Mouse (Mus musculus) liver, embryonic 15.5 days (tissue): ENCODE measurements around the gene Sephs2. TPM values are rescaled to one million over a fixed set of nuclear protein-coding genes. Genes with fewer than 3 reads are reported as not detected.

Experiments
- ATAC-seq: fragments of 200-750 bp; cut with Nextera tagmentation; 2 replicates; pipeline ENCODE4 v1.8.0; 2017; ENCODE audit warnings: moderate number of reproducible peaks, mild to moderate bottlenecking, moderate library complexity; ENCODE audit not compliant: insufficient read depth
- H3K27ac ChIP-seq: fragments of 300-500 bp; sonication (generic); replicated peaks from 2 replicates; pipeline ENCODE4 v1.5.1; 2015; ENCODE audit warnings: mild to moderate bottlenecking, inconsistent platforms
- H3K27me3 ChIP-seq: fragments of 300-500 bp; sonication (generic); 2 replicates; pipeline ENCODE4 v1.6.1; 2015; ENCODE audit warnings: mild to moderate bottlenecking, inconsistent platforms
- H3K36me3 ChIP-seq: fragments of 300-500 bp; sonication (generic); replicated peaks from 2 replicates; pipeline ENCODE4 v1.6.1; 2015; ENCODE audit warnings: moderate library complexity, mild to moderate bottlenecking, inconsistent platforms
- H3K4me1 ChIP-seq: fragments of 300-500 bp; sonication (generic); replicated peaks from 2 replicates; pipeline ENCODE4 v1.6.1; 2015; ENCODE audit warnings: inconsistent platforms
- H3K4me2 ChIP-seq: fragments of 300-500 bp; sonication (generic); 2 replicates; pipeline ENCODE4 v1.6.1; 2015; ENCODE audit warnings: moderate library complexity, mild to moderate bottlenecking, inconsistent platforms
- H3K4me3 ChIP-seq: fragments of 300-500 bp; sonication (generic); replicated peaks from 2 replicates; pipeline ENCODE4 v1.5.1; 2015; ENCODE audit warnings: mild to moderate bottlenecking, inconsistent platforms
- H3K9ac ChIP-seq: fragments of 300-500 bp; sonication (generic); 2 replicates; pipeline ENCODE4 v1.6.1; 2015; ENCODE audit warnings: moderate library complexity, mild to moderate bottlenecking, inconsistent platforms
- H3K9me3 ChIP-seq: fragments of 300-500 bp; sonication (generic); replicated peaks from 2 replicates; pipeline ENCODE4 v1.6.1; 2016; ENCODE audit warnings: inconsistent platforms
- WGBS: fragments of 180-500 bp; shearing (Covaris S2); methylation state at CpG from one replicate; pipeline ENCODE4 v1.1.7; 2015; ENCODE audit warnings: mixed read lengths; ENCODE audit not compliant: insufficient replicate concordance; 5-methylcytosine and 5-hydroxymethylcytosine counted together
- polyA plus RNA-seq: library from polyadenylated mRNA; unstranded; fragments of >200 nt; fragmentation: Nextera tagmentation; extraction: Ambion mirVana; gene quantifications from 2 replicates; pipeline ENCODE4 v1.2.1, GENCODE M21; 2015

Sephs2 gene
- polyA plus RNA-seq, 1 experiment from 2014 or later: 162 TPM

DNA sequence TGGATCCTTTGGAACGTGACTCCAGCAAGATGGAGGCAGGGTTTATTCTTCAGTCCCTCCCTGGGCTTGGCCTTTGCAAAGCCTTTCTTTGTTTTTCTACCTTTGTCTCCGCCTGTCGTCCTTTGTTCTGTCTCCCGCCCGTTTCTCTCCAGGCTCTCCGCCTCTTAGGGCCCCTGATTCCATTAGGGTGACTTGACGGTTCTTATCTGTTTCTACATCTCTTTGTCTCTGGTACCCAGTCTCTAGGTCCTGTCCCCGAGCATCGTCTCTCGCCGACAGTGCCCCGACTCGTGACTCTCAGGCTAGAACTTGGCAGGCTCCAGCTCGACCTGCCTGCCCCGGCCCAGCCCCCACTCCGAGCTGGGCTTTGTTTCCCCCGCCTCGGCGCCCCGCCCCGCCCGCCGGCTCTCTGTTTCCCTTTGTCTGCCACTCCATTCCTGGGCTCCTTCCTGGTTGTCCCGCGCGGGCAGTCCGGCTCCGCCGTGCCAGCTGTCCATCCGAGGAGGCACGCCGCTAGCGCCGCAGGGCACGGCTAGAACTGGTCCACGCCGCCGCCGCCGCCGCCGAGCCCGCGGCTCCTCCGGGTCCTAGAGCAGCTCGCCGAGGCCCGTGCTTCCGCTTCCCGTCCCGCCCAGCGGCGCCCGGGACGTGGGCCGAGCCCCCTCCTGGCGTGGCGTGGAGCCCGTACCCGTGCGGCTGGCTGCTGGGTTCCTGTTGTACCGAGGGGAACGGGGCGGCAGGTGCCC lies 41.1 kb downstream of the Sephs2 start, which contains the start of the genes Zfp553 and Sept1:
Gene Zfp553, plus strand, starts transcription at position 440 of the 746 bp plus-strand sequence.
Gene Sept1, minus strand, starts transcription at position 509 of the 746 bp plus-strand sequence.
- Histone ChIP-seq H3K4me2 (peak within 1 kb of the TSS; percentile 91), H3K4me3 (peak within 1 kb of the TSS; percentile 90), H3K27ac (peak within 1 kb of the TSS; percentile 92), H3K4me1 (peaks cover 58% of the 10 kb centered on the region), H3K36me3 (peaks cover 36% of the 10 kb centered on the region), H3K9ac (peak within 1 kb of the TSS; percentile 95), H3K9me3 (no peaks in the 10 kb centered on the region), H3K27me3 (no peaks in the 10 kb centered on the region)
- under 1% methylated on average over 64 of the region's 64 CpGs for WGBS
- peak; percentile 88 for ATAC-seq

DNA sequence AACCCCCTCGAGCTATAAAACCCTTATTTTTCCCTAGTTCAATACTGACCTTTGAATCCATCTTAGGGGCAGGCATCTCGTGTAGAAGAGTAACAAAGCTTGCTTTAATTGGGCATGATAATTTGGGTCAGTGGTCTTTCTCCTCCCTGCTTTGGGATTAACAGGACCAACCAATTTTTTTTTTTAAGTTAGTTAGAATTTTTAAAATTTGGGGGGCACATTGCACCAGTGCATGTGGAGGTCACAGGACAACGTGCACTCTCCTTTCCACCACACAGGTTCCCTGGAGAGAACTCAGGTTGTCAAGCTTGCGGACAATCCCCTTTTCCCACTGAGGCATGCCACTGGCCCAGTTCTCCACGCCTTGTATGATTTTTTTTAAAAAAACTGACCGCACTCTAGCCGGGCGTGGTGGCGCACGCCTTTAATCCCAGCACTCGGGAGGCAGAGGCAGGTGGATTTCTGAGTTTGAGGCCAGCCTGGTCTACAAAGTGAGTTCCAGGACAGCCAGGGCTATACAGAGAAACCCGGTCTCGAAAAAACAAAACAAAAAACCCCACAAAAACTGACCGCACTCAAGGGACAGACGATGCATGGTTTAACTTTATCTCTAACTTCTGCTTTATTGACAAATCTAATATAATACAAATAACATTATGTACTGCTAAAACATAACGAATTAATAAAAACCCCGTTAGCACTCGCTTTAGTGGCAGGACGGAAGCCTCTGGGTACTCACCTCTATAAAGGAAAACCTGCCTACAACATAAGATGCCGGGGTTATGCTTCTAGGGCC lies 41.8 kb downstream of the Sephs2 start:
- Histone ChIP-seq H3K4me2 (peak overlapping the region; percentile 91), H3K9ac (peak overlapping the region; percentile 95), H3K4me1 (peaks cover 66% of the 10 kb centered on the region), H3K4me3 (peak overlapping the region; percentile 90), H3K9me3 (no peaks in the 10 kb centered on the region), H3K36me3 (peaks cover 30% of the 10 kb centered on the region), H3K27ac (peak overlapping the region; percentile 92), H3K27me3 (no peaks in the 10 kb centered on the region)
- WGBS: 3% methylated on average over 20 of the region's 20 CpGs
- ATAC-seq: no peak

DNA sequence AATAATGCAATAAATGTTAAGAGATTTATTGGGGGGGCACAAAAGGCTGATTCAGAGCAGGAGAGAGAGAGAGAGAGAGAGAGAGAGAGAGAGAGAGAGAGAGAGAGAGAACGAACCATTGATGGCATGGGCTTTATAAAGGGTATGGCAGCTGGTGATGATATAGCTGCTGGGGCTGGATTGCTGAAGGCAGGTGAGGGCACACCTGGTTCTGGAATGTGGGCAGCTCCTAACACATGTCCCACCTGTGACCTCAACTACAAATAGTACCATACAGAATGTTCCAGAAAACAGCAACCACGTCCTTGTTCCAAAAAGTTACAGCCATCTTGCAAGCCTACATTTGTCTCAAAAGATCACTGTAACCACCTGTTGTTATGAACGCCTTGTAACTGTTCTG lies 42.5 kb downstream of the Sephs2 start:
- WGBS: 49% methylated on average over 3 of the region's 3 CpGs
- H3K4me3 ChIP-seq: peak overlapping the region; percentile 90
- no peak for ATAC-seq
- H3K4me2 ChIP-seq: peak overlapping the region; percentile 91
- peaks cover 24% of the 10 kb centered on the region for H3K36me3 ChIP-seq
- no peaks in the 10 kb centered on the region for H3K9me3 ChIP-seq
- no peaks in the 10 kb centered on the region for H3K27me3 ChIP-seq
- H3K4me1 ChIP-seq: peaks cover 71% of the 10 kb centered on the region
- H3K27ac ChIP-seq: 0 out of 2 replicates have a peak overlapping the region, but pooled peaks have one; percentile 92
- peak overlapping the region; percentile 95 for H3K9ac ChIP-seq

- H3K27ac ChIP-seq: peak overlapping the region; percentile 79
- 45% methylated on average over 4 of the region's 4 CpGs for WGBS
- H3K36me3 ChIP-seq: 0 out of 2 replicates have a peak, but pooled peaks cover 9% of the 10 kb centered on the region
- peaks cover 90% of the 10 kb centered on the region for H3K4me1 ChIP-seq
- H3K9ac ChIP-seq: no peak overlapping the region
- ATAC-seq: no peak
- H3K27me3 ChIP-seq: no peaks in the 10 kb centered on the region
- H3K9me3 ChIP-seq: no peaks in the 10 kb centered on the region
- H3K4me3 ChIP-seq: no peak overlapping the region
- H3K4me2 ChIP-seq: no peak overlapping the region
Measured at GRCm38 (mm10) chr7:127228615-127229303, 45.1 kb downstream of the Sephs2 start.

DNA sequence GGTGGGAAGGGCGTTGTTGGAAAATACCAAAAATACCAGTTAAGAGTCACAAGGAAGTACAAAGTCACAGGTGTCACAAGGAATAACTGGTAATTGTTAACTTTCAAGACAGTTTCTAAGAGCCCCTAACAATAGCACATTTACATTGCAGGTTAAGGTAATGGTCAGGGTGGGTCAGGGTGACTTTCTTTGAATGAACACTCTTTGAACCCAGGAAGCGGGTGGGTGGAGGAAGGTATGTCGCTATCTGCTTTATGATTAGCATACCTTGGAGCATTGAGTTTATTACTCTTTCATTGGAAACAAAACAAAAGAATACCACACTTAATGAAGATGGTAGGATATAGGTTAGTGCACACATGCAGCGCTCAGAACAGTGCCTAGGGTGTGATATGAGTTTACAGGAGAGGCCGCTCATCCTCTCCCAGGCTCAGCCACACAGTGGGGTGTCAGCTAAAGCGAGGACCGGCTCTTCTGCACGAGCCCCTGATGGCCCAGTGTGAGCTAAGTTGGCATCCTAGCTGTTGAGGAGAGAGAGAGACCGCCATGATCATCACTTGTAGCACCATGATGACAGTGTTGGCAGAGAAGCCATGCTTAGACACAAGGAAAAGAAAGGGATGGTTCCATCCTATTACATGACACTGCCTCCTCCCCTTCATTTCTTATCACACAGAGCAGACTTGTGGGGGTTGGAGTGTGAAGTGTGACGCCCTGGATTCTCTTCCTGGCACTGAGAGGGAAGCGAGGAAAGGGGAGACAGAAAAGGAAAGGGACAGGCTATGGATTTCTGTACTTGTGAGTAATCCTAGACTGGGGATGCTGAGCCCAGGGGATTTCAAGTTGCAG lies 48.5 kb downstream of the Sephs2 start:
- peak overlapping the region; percentile 52 for H3K9ac ChIP-seq

GRCm38 (mm10) chr7:127224616-127225015 lies 49.2 kb downstream of the Sephs2 start:
- WGBS: 82% methylated on average over 6 of the region's 6 CpGs
- peaks cover 83% of the 10 kb centered on the region for H3K4me1 ChIP-seq
- no peaks in the 10 kb centered on the region for H3K27me3 ChIP-seq

More for the DNA sequence above, 48.5 kb downstream of the Sephs2 start:
- peak overlapping the region; percentile 73 for H3K4me2 ChIP-seq
- peak overlapping the region; percentile 96 for H3K27ac ChIP-seq
- peak; percentile 89 for ATAC-seq
- 51% methylated on average over 11 of the region's 11 CpGs for WGBS
- H3K9me3 ChIP-seq: no peaks in the 10 kb centered on the region
- 0 out of 2 replicates have a peak, but pooled peaks cover 4% of the 10 kb centered on the region for H3K36me3 ChIP-seq
- peak overlapping the region; percentile 36 for H3K4me3 ChIP-seq
- peaks cover 82% of the 10 kb centered on the region for H3K4me1 ChIP-seq
- no peaks in the 10 kb centered on the region for H3K27me3 ChIP-seq

GRCm38 (mm10) chr7:127223515-127224478 lies 50.1 kb downstream of the Sephs2 start:
- WGBS: 68% methylated on average over 6 of the region's 6 CpGs

More at GRCm38 (mm10) chr7:127224616-127225015, 49.2 kb downstream of the Sephs2 start:
- H3K9me3 ChIP-seq: no peaks in the 10 kb centered on the region
- peak overlapping the region; percentile 96 for H3K27ac ChIP-seq
- no peak overlapping the region for H3K4me3 ChIP-seq
- H3K4me2 ChIP-seq: no peak overlapping the region
- H3K36me3 ChIP-seq: 0 out of 2 replicates have a peak, but pooled peaks cover 2% of the 10 kb centered on the region
- H3K9ac ChIP-seq: no peak overlapping the region
- ATAC-seq: no peak

GRCm38 (mm10) chr7:127223106-127223505 lies 50.7 kb downstream of the Sephs2 start:
- no peak for ATAC-seq
- Histone ChIP-seq H3K4me2 (peak overlapping the region; percentile 47; the same call in 1 of the 2 replicates), H3K27me3 (no peaks in the 10 kb centered on the region), H3K4me3 (no peak overlapping the region), H3K4me1 (peaks cover 85% of the 10 kb centered on the region), H3K36me3 (0 out of 2 replicates have a peak, but pooled peaks cover 2% of the 10 kb centered on the region), H3K9me3 (no peaks in the 10 kb centered on the region), H3K27ac (peak overlapping the region; percentile 96), H3K9ac (no peak overlapping the region)
- 87% methylated on average over 3 of the region's 3 CpGs for WGBS

More at GRCm38 (mm10) chr7:127223515-127224478, 50.1 kb downstream of the Sephs2 start:
- H3K4me3 ChIP-seq: no peak overlapping the region
- no peaks in the 10 kb centered on the region for H3K27me3 ChIP-seq
- H3K4me1 ChIP-seq: peaks cover 83% of the 10 kb centered on the region
- peak; percentile 74 for ATAC-seq
- no peaks in the 10 kb centered on the region for H3K9me3 ChIP-seq
- H3K4me2 ChIP-seq: peak overlapping the region; percentile 47
- H3K27ac ChIP-seq: peak overlapping the region; percentile 96
- 0 out of 2 replicates have a peak overlapping the region, but pooled peaks have one; percentile 2 for H3K9ac ChIP-seq
- H3K36me3 ChIP-seq: 0 out of 2 replicates have a peak, but pooled peaks cover 2% of the 10 kb centered on the region
